Mouse (Mus musculus): ENCODE results near the gene Mmd2. TPM values are rescaled to one million over a fixed set of nuclear protein-coding genes. Genes with fewer than 3 reads are reported as not detected.

Mmd2 gene
- polyA plus RNA-seq, 1 experiment = not detected

- Histone ChIP-seq H3K36me3 (ENCODE audit: control insufficient read depth, insufficient read depth, low read length, poor library complexity, severe bottlenecking) (peaks cover 5% of the 10 kb centered on the region), H3K9ac (ENCODE audit: low read depth, poor library complexity, severe bottlenecking) (peak overlapping the region; percentile 76), H3K4me1 (ENCODE audit: control insufficient read depth, insufficient read depth, low read length) (no peaks in the 10 kb centered on the region), H3K27ac (ENCODE audit: insufficient read depth, low read length) (peak overlapping the region; percentile 67), H3K9me3 (replicated peaks; ENCODE audit: control insufficient read depth, insufficient read depth, low read length, poor library complexity, severe bottlenecking) (no peaks in the 10 kb centered on the region), H3K27me3 (ENCODE audit: control insufficient read depth, insufficient read depth, low read length, poor library complexity, severe bottlenecking) (no peaks in the 10 kb centered on the region), H3K4me3 (ENCODE audit: low read depth, low read length) (peak overlapping the region; percentile 95)
- peak; percentile 94 for TF ChIP-seq POLR2A (IDR thresholded peaks at IDR 0.05; ENCODE audit: insufficient read depth, low read length)
- TF ChIP-seq EP300 (IDR thresholded peaks at IDR 0.05; ENCODE audit: insufficient read depth, low read depth, low read length) = no peak
Observed at GRCm38 (mm10) chr5:142628726-142629662, 20.4 kb upstream of the Mmd2 start.

DNA sequence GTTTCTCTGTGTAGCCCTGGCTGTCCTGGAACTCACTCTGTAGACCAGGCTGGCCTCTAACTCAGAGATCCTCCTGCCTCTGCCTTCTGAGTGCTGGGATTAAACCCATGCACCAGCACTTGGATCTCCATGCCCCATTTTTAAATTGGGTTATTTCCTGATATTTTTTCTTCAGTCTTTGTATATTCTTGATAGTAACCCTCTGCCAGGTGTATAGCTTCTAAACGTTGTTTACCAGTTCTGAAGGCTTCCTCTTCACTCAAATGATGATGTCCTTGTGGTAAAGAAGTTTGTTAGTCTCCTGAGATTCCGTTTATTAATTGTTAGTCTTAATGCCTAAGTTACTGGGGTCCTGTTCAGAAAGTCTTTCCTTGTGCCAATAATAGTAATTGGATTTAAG is 18.8 kb upstream of the Mmd2 start, which contains the start of gene Wipi2:
TSS of gene Wipi2 (plus strand) at position 301 of the 400 bp plus-strand sequence.
- Histone ChIP-seq H3K36me3 (ENCODE audit: control insufficient read depth, insufficient read depth, low read length, poor library complexity, severe bottlenecking) (no peaks in the 10 kb centered on the region), H3K4me1 (ENCODE audit: control insufficient read depth, insufficient read depth, low read length) (no peaks in the 10 kb centered on the region), H3K27ac (ENCODE audit: insufficient read depth, low read length) (peak within 1 kb of the TSS; percentile 67; the same call in 1 of the 2 replicates), H3K27me3 (ENCODE audit: control insufficient read depth, insufficient read depth, low read length, poor library complexity, severe bottlenecking) (no peaks in the 10 kb centered on the region), H3K9me3 (replicated peaks; ENCODE audit: control insufficient read depth, insufficient read depth, low read length, poor library complexity, severe bottlenecking) (no peaks in the 10 kb centered on the region), H3K4me3 (ENCODE audit: low read depth, low read length) (peak within 1 kb of the TSS; percentile 95), H3K9ac (ENCODE audit: low read depth, poor library complexity, severe bottlenecking) (peak within 1 kb of the TSS; percentile 72)
- no peak for TF ChIP-seq CTCF (IDR thresholded peaks at IDR 0.05; ENCODE audit: low read depth, low read length)
- TF ChIP-seq POLR2A (IDR thresholded peaks at IDR 0.05; ENCODE audit: insufficient read depth, low read length) = no peak
- TF ChIP-seq EP300 (IDR thresholded peaks at IDR 0.05; ENCODE audit: insufficient read depth, low read depth, low read length) = no peak

GRCm38 (mm10) chr5:142623080-142623479 is 14.5 kb upstream of the Mmd2 start:
- Histone ChIP-seq H3K9me3 (replicated peaks; ENCODE audit: control insufficient read depth, insufficient read depth, low read length, poor library complexity, severe bottlenecking) (no peaks in the 10 kb centered on the region), H3K4me1 (ENCODE audit: control insufficient read depth, insufficient read depth, low read length) (no peaks in the 10 kb centered on the region), H3K27ac (ENCODE audit: insufficient read depth, low read length) (no peak overlapping the region), H3K27me3 (ENCODE audit: control insufficient read depth, insufficient read depth, low read length, poor library complexity, severe bottlenecking) (no peaks in the 10 kb centered on the region), H3K9ac (ENCODE audit: low read depth, poor library complexity, severe bottlenecking) (no peak overlapping the region), H3K36me3 (ENCODE audit: control insufficient read depth, insufficient read depth, low read length, poor library complexity, severe bottlenecking) (no peaks in the 10 kb centered on the region), H3K4me3 (ENCODE audit: low read depth, low read length) (no peak overlapping the region)
- TF ChIP-seq EP300 (IDR thresholded peaks at IDR 0.05; ENCODE audit: insufficient read depth, low read depth, low read length) = no peak
- TF ChIP-seq CTCF (IDR thresholded peaks at IDR 0.05; ENCODE audit: low read depth, low read length) = peak; percentile 31

DNA sequence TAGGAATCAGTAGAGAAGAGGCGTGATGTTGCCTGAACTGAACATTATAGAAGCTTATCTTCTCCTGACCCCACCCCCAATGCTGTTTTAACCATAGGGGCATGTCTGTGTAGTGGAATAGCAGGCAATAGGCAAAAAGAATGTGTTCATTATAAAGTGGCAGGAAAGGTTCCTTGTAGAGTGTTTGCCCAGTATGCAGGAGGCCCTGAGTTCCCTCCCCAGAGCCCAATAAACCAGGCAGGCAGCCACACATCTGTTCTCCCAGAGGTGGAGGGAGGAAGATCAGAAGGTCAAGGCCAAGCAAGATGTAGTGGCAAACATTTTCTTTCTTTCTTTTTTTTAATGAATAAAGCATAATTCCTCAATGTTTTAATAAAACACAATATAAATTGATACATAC is 13.5 kb upstream of the Mmd2 start:
- Histone ChIP-seq H3K27me3 (ENCODE audit: control insufficient read depth, insufficient read depth, low read length, poor library complexity, severe bottlenecking) (no peaks in the 10 kb centered on the region), H3K27ac (ENCODE audit: insufficient read depth, low read length) (no peak overlapping the region), H3K9ac (ENCODE audit: low read depth, poor library complexity, severe bottlenecking) (no peak overlapping the region), H3K4me3 (ENCODE audit: low read depth, low read length) (no peak overlapping the region), H3K4me1 (ENCODE audit: control insufficient read depth, insufficient read depth, low read length) (no peaks in the 10 kb centered on the region), H3K36me3 (ENCODE audit: control insufficient read depth, insufficient read depth, low read length, poor library complexity, severe bottlenecking) (no peaks in the 10 kb centered on the region), H3K9me3 (replicated peaks; ENCODE audit: control insufficient read depth, insufficient read depth, low read length, poor library complexity, severe bottlenecking) (no peaks in the 10 kb centered on the region)
- TF ChIP-seq EP300 (IDR thresholded peaks at IDR 0.05; ENCODE audit: insufficient read depth, low read depth, low read length) (no peak), POLR2A (IDR thresholded peaks at IDR 0.05; ENCODE audit: insufficient read depth, low read length) (no peak), CTCF (IDR thresholded peaks at IDR 0.05; ENCODE audit: low read depth, low read length) (no peak)

- Histone ChIP-seq H3K27ac (ENCODE audit: insufficient read depth, low read length) (no peak overlapping the region), H3K4me3 (ENCODE audit: low read depth, low read length) (no peak overlapping the region), H3K9ac (ENCODE audit: low read depth, poor library complexity, severe bottlenecking) (no peak overlapping the region), H3K27me3 (ENCODE audit: control insufficient read depth, insufficient read depth, low read length, poor library complexity, severe bottlenecking) (no peaks in the 10 kb centered on the region), H3K36me3 (ENCODE audit: control insufficient read depth, insufficient read depth, low read length, poor library complexity, severe bottlenecking) (no peaks in the 10 kb centered on the region), H3K4me1 (ENCODE audit: control insufficient read depth, insufficient read depth, low read length) (no peaks in the 10 kb centered on the region), H3K9me3 (replicated peaks; ENCODE audit: control insufficient read depth, insufficient read depth, low read length, poor library complexity, severe bottlenecking) (no peaks in the 10 kb centered on the region)
- TF ChIP-seq POLR2A (IDR thresholded peaks at IDR 0.05; ENCODE audit: insufficient read depth, low read length) = no peak
- no peak for TF ChIP-seq EP300 (IDR thresholded peaks at IDR 0.05; ENCODE audit: insufficient read depth, low read depth, low read length)
- no peak for TF ChIP-seq CTCF (IDR thresholded peaks at IDR 0.05; ENCODE audit: low read depth, low read length)
Observed at GRCm38 (mm10) chr5:142621421-142621820, 12.8 kb upstream of the Mmd2 start.

GRCm38 (mm10) chr5:142619866-142620265 is 11.3 kb upstream of the Mmd2 start:
- Histone ChIP-seq H3K4me1 (ENCODE audit: control insufficient read depth, insufficient read depth, low read length) (no peaks in the 10 kb centered on the region), H3K9ac (ENCODE audit: low read depth, poor library complexity, severe bottlenecking) (no peak overlapping the region), H3K27me3 (ENCODE audit: control insufficient read depth, insufficient read depth, low read length, poor library complexity, severe bottlenecking) (no peaks in the 10 kb centered on the region), H3K27ac (ENCODE audit: insufficient read depth, low read length) (no peak overlapping the region), H3K9me3 (replicated peaks; ENCODE audit: control insufficient read depth, insufficient read depth, low read length, poor library complexity, severe bottlenecking) (no peaks in the 10 kb centered on the region), H3K4me3 (ENCODE audit: low read depth, low read length) (no peak overlapping the region), H3K36me3 (ENCODE audit: control insufficient read depth, insufficient read depth, low read length, poor library complexity, severe bottlenecking) (no peaks in the 10 kb centered on the region)
- TF ChIP-seq CTCF (IDR thresholded peaks at IDR 0.05; ENCODE audit: low read depth, low read length) (peak; percentile 76), POLR2A (IDR thresholded peaks at IDR 0.05; ENCODE audit: insufficient read depth, low read length) (no peak)
